Mouse (Mus musculus): ENCODE results near the gene BC037034.

DNA sequence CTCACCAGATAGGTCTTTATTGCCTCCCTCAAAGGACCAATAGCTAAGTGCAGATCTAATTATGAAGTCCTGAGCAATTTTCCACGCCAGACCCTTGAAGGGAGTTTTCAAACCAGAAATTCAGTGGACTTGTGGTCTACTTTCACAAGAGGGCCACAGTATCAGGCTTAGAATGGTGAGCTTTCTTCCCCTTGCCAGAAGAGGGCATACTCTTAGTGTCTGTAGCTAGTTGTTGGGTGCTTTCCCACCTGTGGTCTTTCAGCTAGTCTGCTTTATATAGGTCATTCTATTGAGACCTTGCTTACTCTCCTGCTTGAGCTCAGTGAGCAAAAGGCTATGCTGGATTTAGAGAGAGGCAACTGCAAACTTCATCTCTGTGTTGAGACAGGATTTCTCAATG lies 19.7 kb upstream of the BC037034 start:
- peak; percentile 39 for TF ChIP-seq CTCF (IDR thresholded peaks at IDR 0.05; ENCODE audit: low read depth)
- TF ChIP-seq EP300 (IDR thresholded peaks at IDR 0.05; ENCODE audit: low read depth) = no peak
